Mouse (Mus musculus): ENCODE results near the gene Hoxa11.
A peak's percentile ranks its signal among the peaks of the same experiment; 100 is the strongest.

The Hoxa11 gene

DNA sequence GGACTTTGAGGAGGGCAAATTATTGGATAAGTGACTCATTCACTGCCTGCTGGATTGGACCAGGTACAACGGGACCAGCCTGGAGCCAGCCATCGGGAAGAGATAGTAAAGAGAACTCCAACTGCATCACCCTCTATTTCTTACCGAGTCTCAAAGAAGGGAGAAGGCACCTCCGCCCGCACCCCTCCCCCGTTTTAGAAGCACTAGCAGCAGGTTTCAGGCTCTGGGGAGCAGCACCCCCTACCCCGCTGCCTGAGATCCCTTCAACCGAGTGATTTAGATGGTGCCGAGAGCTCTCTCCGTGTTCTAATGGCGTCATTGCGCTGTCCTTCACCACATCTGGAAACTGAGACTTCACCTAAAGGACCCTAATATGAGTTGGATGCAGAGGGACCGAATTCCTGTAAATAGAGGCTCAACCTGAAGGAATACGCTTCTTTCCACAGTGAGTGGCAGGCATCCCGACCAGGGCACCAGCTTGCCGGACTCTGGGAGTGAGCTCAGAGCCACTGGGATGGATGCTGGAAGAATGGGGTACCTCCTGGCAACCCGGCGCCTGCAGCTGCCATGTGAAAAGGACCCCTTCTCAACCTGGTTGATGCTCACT lies 19.8 kb upstream of the Hoxa11 start:
- no peak for DNase-seq (ENCODE audit: low spot score in 2 of 2)

DNA sequence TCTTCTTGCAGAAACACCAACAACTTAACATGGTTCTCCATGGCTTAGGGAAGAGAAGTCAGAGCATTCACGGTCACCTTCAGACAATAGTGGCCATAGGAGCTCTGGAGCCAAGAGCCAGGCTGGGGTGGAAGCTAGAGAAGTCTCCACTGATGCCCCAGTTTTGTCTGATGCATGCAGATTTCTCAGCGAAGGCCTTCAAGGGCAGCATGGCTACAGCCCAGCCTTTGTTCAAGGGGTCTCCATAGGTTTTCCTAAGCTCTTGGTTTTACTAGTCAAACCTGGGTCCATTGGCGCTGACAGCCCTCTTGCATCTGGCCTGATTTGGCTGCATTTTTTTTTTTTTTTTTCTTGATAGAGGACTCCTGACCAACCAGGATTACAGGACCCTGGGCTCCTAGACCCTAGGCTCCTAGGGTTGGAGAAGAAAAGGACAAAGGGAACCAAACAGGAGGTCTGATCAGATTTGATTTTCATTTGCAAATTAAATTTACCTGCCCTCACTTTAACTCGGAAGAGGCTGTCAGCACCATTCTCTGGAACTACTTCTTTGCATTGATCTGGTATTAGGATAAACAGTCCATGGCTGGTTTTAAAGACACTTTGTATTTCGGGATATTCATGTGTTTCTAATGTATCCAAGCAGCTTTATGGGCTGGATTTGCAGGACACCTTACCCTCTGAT lies 18.6 kb upstream of the Hoxa11 start:
- no peak for DNase-seq (ENCODE audit: low spot score in 2 of 2)

DNA sequence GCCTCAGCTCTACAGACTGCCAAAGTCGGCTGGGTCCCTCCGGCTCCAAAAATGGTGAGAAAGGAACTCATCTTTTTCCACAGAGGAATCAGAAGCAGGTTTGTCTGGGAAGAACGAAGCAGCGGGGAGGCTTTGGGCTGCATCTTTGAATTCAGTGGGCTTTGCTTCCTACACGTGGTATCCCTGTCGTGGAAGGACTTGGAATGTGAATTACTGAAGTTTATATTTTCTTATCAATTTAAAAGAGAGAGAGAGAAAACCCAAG lies 17.6 kb upstream of the Hoxa11 start:
- DNase-seq (ENCODE audit: low spot score in 2 of 2), result no peak

DNA sequence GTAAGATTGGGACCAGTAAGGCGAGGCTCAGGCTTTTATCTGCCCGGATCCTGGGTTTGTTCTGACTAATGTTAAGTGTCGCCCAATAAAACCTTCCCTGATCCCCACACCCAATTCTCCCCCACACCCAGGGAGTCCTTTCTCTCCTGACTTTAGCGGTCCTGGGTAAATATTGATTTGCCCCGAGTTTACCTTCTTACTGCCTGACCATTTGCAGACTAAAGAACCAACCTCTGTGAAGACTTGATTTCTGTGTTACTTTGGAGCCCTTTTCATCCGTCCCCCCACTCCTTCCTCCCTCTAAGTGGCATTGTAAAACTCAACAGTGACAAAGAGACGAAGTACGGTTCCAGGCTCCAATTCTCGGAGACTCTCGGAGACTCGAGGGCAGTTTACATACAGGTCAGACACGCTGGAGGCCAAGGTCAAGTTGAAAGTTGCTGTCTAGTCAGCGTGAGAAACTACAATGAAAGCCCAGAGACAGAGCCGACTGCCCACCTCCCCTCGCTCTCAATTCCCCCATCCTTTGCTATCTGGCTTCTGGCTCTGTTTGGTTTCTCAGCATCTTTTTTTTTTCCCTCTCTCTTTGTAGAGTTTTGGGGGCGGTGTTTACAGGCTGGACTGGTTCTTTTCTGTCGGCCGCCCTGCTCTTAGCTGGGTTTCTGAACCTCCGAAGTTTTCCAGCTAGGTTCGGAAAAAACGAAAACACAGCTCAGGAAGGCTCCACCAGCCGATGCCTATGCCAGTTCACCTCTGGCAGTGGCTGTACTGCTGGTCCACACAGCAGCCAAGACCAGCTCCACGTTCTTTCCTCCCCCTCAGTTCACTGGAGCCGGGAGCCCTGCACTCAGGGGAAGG lies 17.1 kb upstream of the Hoxa11 start:
- no peak for DNase-seq (ENCODE audit: low spot score in 2 of 2)

- DNase-seq (ENCODE audit: low spot score in 2 of 2), result no peak
Observed at GRCm38 (mm10) chr6:52261751-52262462, 16.3 kb upstream of the Hoxa11 start.

- DNase-seq (ENCODE audit: low spot score in 2 of 2), result no peak
Observed at GRCm38 (mm10) chr6:52260654-52261575, 15.3 kb upstream of the Hoxa11 start, which contains the start of gene Hoxa13. Gene Hoxa13 (minus strand): TSS chr6:52260880.

DNA sequence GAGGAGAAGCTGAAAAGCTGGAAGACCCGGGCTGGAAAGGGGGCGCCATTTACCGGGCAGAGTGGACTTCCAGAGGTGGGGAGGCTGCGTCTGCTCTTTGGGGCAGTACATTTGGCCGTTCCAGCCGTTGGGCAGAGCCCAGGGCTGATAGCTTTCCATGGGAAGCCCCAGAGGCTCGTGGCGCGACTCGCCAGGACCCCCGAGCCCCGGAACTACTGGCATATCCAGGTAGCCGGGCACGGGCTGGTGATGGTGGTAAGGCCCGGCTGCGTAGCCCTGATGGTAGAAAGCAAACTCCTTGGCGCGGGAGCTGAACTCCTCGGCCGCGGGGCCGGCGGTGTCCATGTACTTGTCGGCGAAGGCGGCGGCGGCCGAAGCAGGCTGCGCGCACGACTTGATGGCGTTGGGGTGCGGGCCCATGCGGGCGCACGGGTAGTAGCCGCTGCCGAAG lies 14.2 kb upstream of the Hoxa11 start:
- DNase-seq (ENCODE audit: low spot score in 2 of 2), result no peak

DNA sequence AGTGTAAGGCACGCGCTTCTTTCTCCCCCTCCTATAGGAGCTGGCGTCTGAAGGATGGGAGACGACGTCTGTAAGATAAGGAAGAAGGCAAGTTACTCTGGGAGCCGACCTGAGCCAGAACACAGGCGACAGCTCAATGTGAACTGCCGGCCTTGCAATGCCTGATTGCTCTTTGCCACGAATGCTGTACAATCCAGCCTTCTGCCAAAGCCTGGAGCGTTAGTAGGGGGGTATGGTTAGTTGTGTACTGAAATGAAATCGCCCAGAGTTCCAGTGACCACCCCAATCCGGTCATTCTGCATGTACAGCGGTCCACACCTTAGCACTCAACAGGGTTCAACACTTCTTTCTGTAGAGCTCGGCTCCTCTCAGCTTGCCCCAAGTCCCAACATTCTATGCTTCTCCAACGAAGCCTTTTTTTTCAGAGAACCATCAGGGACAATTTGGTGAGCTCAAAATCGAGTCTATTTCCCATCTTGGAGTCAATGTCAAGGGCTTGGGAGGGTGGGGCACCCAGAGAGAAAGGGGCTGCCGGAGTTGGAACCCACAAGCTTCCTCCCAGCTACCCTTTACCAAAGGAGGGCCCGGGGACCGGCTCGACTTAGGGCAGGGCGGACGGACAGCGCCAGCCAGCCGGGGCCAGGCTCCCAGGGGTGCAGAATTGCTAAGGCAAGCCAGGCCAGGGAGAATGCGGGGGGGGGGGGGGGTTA lies 13.6 kb upstream of the Hoxa11 start:
- no peak for DNase-seq (ENCODE audit: low spot score in 2 of 2)

DNA sequence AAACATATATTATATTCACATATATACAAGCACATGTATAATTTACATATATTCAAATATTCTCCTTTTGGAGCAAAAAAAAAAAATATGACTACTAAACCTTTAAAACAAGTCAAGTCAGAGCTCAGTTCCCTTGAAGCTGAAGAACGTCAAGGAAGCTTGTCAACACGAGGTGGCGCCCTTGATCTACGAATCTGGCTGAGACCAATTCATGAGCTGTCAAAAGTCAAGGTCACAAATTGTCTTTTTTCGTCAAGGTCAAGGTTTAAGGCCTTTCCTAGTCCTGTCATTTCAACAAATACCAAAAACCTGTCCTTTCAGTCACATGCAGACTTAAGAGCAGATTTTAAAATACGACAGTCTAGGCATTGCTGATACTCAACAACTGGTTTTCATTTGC lies 11.3 kb upstream of the Hoxa11 start:
- peak; percentile 67 to 83 for DNase-seq (ENCODE audit: low spot score in 2 of 2)

DNA sequence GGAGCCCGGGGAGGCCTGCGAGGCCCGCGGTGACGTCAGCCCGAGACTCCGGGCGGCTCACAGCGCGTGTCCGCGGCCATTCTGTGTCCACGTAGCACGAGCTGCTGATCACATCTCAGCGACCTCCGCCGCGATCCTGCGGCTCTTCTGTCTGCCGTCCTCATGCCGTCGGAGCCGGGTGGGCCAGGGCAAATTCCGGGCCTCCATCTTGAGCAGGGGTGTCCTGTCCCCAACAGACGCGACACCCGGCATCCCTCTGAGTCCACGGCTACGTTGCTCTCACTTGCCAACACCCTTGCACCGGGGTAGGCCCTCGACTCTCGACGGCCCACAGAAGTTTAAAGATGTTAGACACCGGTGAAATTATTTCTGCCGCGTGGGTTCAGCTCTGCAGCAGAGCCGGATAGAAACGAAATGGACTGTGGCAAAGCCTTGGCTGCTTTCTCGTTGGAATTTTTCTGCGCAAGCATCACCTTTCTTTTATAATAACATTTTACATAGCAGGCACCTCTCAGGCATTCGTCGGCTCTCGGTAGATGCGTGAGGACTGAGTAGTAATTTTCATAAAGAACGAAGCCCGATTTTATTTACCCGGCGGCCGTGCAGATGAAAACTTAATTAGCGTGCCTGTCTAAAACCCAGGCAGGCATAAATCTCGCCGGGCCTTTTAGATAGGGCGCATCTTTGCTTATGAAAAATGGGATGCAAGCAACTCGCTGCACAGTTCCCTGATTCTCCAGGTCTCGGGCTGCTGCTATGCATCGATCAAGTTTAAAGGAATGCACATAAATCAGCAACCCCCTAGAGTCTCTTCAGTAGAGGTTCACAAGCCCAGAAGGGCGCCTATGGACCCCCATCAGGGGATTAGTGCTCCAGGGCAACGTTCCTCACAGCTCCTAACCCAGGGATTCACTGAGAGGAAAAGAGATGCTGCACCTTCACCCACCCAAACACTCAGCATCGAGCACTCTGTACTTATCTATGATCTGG lies 8.2 kb upstream of the Hoxa11 start:
- DNase-seq (ENCODE audit: low spot score in 2 of 2), result no peak

DNA sequence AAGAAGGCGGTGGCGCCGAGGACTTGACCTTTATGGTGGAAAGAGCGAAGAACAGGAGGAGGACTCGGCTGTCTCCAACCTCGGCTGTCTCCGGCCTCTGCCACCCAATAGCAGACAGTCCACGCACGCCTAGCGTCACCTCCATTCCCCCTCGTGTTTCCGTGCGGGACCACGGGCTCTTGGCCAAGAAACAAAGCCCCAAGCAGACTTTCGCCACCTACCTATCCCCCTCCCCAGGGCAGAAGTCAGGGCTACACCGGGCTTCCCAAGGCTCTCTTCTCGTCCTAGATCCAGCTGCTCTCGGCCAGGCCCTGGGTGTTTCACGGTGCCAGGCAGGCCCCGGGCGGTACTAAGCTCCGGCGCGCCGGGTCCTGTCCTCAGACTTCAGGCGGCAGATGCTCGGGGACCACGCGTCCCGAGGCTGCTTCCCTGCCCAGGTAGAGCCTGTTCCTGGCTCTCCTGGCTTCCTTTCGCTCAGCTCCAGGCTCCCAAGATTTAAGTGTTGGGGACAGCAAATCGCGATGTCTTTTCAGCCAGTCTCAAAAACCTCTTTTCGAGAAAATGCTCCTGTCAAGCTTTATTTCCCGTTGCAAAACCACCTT lies 7.3 kb upstream of the Hoxa11 start:
- no peak for DNase-seq (ENCODE audit: low spot score in 2 of 2)

- DNase-seq (ENCODE audit: low spot score in 2 of 2), result no peak
Observed at GRCm38 (mm10) chr6:52252016-52252774, 6.6 kb upstream of the Hoxa11 start.

DNA sequence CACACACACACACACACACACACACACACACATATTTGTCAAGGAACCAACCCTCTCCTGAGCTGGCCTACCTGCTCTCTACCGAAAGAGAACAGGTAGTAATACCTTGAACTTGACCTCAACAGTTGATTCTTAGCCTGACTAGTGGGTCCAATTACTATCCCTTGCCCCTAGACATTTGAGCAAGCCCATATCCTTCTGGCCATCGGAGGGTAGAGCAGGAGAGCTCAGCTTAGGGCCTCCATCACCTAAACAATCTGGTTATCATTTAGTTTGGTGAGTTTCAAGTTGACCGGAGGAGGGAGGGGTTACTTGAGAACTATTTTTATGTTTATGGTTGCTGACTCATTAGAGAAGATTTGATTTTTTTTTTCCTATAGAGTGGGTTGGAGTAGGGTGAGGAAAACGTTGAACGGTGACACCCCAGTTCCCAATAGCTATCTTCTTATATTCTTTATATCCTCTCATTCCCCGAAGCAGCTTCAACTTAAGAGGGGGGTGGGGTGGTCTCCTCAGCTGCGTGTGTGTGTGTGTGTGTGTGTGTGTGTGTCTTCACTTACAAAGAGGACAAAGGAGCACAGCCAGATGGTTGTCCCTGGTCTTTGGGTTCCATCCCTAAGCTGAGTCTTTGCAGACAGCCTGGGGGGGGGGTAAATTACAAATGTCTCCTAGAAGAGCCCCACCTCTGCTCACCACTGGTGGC lies 5.7 kb upstream of the Hoxa11 start:
- no peak for DNase-seq (ENCODE audit: low spot score in 2 of 2)

DNA sequence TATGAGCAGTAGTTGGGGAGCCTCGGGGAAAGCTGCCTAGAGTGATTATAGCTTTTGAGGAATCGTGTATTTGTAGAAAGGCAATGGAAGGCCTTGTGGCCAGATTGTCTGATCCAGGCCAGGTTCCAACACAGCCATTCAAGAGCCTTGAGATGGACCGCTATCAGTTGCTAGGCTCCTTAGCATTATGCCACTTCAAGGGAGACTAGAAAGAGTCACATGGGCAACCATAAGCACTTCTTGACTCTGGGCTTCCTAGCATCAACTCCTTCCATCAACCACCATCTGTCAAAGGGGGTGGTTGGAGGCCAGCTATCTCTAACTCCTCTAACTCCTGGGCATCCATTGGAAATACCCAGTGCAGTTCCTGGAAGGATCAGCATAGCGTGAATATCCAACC lies 4.2 kb upstream of the Hoxa11 start:
- DNase-seq (ENCODE audit: low spot score in 2 of 2), result no peak

- no peak for DNase-seq (ENCODE audit: low spot score in 2 of 2)
Observed at GRCm38 (mm10) chr6:52249415-52249738, 3.8 kb upstream of the Hoxa11 start.

- DNase-seq (ENCODE audit: low spot score in 2 of 2), result no peak
Observed at GRCm38 (mm10) chr6:52248638-52249414, 3.2 kb upstream of the Hoxa11 start.

Data from natural killer cell, adult 2 months (primary cell).